Mouse (Mus musculus): ENCODE data around the gene Caskin2. TPM values are rescaled to one million over a fixed set of nuclear protein-coding genes. Genes with fewer than 3 reads are reported as not detected.
"Not testable (repeated sequence)": the region's sequence is repeated elsewhere in the genome, so short reads cannot be mapped to it uniquely, and the experiment has no call there.

Gene Caskin2
- total RNA-seq, 2 experiments from 2014 or later: 19.9 to 21.8 TPM

DNA sequence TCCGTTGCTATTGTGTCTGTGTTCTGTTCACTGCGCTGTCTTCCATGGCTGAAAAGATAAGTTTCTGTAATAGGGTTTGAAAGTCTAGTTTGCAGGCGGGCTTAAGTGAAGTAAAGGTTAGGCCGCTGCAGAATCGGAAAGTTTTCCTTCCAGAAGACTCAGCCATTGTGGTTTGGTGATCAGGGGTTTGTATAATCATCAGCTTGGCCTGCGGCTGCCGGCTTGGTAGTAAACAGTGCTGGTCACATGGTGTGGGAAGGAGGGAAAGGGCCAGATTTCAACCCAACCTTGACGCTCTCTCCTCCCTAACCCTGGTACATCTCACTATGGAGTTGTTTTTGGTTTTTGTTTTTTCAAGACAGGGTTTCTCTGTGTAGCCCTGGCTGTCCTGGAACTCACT, 46.5 kb downstream of the Caskin2 start:
- DNase-seq (ENCODE audit: extremely low spot score in 1 of 2, low spot score in 1 of 2): no peak

DNA sequence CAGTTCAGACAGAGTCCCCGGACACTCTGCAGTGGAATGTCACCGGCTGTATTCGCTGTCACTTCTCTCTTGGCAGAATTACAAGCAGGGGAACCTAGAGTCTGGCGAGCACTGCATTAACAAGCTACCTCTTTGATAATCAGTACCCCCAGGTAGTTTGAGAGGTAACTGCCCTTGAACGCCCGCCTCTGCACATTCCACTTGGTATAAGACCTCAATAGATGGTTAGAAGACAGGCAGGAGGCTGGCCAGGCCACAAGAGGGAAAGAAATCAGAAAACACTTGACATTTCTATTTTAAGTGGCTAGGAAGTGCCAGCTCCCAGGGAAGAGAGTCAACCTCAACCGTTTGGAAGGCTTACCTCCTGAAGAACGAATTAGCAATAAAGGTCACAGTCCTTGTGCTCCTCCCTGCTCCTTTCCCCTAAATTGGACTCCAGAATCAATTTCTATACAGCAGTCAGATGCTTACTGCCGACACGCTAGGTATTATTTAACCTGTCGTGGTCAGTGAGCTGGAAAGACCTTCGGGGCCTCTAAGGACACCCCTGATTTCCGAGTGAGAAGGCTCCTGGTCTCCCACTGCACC, 47.0 kb downstream of the Caskin2 start:
- no peak for DNase-seq (ENCODE audit: extremely low spot score in 1 of 2, low spot score in 1 of 2)

- DNase-seq (ENCODE audit: extremely low spot score in 1 of 2, low spot score in 1 of 2): peak in 1 of 2 experiments; percentile 53
Measured at GRCm38 (mm10) chr11:115765607-115766141, 47.8 kb downstream of the Caskin2 start.

DNA sequence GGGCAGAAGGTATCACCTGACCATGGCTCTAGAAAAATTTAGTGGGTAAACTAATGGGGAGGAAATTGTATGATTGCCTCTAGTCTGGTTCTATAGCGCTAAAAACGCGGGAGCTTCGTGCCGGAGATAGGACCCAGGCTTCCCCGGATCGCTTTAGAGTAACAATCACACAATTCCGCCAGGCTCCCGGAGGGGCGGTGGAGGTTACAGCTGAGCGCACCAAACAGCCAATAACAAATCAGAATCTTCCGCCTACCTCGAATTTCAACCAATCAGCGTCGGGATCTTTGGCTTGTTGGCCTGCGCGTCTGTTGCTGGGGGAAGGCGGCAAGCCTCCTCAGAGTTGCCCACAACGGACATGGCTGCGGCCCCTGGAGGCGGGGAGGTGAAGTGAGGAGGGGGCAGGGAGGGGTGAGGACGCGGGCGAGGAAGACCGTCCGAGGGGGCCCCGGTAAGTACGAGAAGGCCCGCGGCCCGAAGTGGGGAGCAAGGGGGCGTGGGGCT, 48.3 kb downstream of the Caskin2 start, which contains the start of gene Tmem94:
Tmem94 (plus strand) TSS at position 331 of the 504 bp plus-strand sequence.
- peak; percentile 94 to 97 for DNase-seq (ENCODE audit: extremely low spot score in 1 of 2, low spot score in 1 of 2)

DNA sequence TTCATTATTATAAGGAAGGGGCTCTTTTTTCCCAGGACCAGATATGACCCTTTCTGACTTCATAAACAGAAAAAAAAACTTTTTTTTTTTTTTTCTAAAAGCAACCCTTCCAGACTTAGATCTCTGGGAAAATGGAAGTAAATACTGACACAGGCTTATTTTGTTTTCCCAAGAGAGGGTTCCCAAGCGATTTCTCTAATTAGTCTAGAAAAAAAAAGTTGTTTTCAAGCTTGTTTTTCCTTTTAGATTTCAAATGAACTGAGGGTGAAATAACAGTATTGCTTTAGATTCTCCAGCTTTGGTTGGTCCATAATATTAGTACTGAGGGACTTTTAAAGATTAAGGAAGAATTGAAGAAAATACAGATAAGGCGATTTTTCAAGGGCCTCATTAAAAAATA, 48.7 kb downstream of the Caskin2 start:
- no peak for DNase-seq (ENCODE audit: extremely low spot score in 1 of 2, low spot score in 1 of 2)

DNA sequence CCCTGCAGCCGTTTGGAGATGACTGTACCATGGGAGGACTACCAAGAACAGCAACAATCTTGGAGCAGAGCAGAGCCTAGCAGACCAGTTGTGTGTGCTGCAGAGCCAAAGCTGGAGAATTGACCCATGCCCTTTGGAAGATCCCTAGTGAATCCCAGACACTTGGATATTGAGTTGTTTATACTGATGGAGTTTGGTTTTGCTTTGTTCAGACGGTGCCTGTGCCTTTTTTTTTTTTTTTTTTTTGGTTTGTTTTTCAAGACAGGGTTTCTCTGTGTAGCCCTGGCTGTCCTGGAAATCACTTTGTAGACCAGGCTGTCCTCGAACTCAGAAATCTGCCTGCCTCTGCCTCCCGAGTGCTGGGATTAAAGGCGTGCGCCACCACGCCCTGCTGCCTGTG, 51.3 kb downstream of the Caskin2 start:
- not testable (repeated sequence) for DNase-seq (ENCODE audit: extremely low spot score in 1 of 2, low spot score in 1 of 2)

DNA sequence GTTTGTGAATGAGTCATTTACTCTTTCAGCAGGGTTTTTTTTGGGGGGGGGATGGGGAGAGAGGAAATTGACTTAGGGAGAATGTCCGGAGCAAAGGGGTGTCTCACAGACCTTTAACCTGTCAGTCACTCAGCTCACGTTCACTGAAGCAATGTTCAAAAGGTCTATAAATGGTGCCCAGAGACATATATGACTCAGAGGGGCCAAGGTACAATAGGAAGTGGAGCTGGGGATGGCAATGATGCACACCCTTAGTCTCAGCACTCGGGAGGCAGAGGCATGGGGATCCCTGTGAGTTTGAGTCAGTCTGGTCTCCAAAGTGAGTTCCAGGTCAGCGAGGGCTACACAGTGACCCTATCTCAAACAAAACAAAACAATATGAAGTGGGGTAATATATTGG, 60.0 kb downstream of the Caskin2 start:
- no peak for DNase-seq (ENCODE audit: extremely low spot score in 1 of 2, low spot score in 1 of 2)

DNA sequence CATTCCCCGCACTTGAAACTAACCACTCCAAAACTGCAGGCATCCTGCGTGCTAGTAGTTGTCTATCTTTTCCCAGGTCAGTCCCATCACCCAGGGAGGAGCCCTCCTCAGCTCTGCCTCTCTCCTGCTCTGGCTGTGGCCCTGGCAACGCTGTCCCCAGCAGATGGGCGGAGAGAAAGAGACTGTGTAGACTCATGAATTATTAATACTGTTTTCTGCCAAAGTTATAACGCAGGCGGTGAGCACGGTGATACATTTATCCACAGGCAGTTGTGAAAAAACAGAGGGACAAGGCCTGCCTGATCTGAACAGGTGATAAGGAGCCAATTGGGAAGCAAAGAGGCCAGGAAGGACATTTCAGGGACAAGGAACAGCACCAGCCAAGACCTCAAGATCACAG, 60.8 kb downstream of the Caskin2 start:
- DNase-seq (ENCODE audit: extremely low spot score in 1 of 2, low spot score in 1 of 2): no peak

GRCm38 (mm10) chr11:115751725-115752124, 61.7 kb downstream of the Caskin2 start:
- DNase-seq (ENCODE audit: extremely low spot score in 1 of 2, low spot score in 1 of 2): no peak

DNA sequence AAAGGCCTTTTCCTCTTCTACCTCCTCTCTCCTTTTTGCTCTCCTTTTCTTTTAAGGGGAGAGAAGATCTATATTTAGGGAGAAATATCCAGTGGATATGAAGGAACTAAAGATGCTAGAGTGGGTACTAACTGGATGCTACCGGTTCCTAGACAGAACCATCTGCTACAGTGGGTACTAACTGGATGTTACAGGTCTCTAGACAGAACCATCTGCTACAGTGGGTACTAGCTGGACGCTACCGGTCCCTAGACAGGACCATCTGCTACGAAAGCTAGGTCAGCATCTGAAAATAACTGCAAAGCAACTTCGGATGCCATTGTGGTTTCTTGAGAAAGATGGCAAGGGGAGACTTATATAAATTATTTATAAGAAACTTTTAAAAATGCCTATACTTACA, 63.6 kb downstream of the Caskin2 start:
- no peak for DNase-seq (ENCODE audit: extremely low spot score in 1 of 2, low spot score in 1 of 2)

Small RNAs within 50 kb of the gene (microRNA-seq; reads per million reads assigned to microRNA genes)
- 1.7 to 2.8 reads per million in 2 experiments for gene Mir5621

Other genes starting within 250 kb of the Caskin2 start
- 10 to 100 TPM; 44.5 to 44.9 TPM for gene Nup85, start 249.2 kb downstream of the Caskin2 start, total RNA-seq (2021)
- 10 to 100 TPM; 49.6 to 59.0 TPM for gene Mrps7, start 209.7 kb downstream of the Caskin2 start, total RNA-seq (2021)
- 10 to 100 TPM; 60.0 to 75.4 TPM for gene Gga3, start 209.6 kb downstream of the Caskin2 start, total RNA-seq (2021)
- 10 to 100 TPM; 21.7 to 23.7 TPM for gene Mif4gd, start 200.7 kb downstream of the Caskin2 start, total RNA-seq (2021)
- gene Slc25a19, start 185.3 kb downstream of the Caskin2 start, total RNA-seq (2021): 10 to 100 TPM; 56.2 to 61.6 TPM
- 100 to 1,000 TPM; 188 to 210 TPM for gene Grb2, start 105.0 kb downstream of the Caskin2 start, total RNA-seq (2021)
- gene Tmem94, start 48.2 kb downstream of the Caskin2 start, total RNA-seq (2021): 10 to 100 TPM; 44.5 to 51.1 TPM
- gene Tsen54, start 1.1 kb upstream of the Caskin2 start, total RNA-seq (2021): 10 to 100 TPM in 1 of 2 experiments, 1 to 10 TPM in 1; 9.4 to 10.9 TPM
- 1 to 10 TPM; 1.0 to 2.3 TPM for gene Llgl2, start 10.4 kb upstream of the Caskin2 start, total RNA-seq (2021)
- under 1 TPM; 0.27 to 0.28 TPM for gene Myo15b, start 44.8 kb upstream of the Caskin2 start, total RNA-seq (2021)
- gene Smim5, start 86.3 kb upstream of the Caskin2 start, total RNA-seq (2021): 1 to 10 TPM in 1 of 2 experiments, under 1 TPM in 1; 0.54 to 1.2 TPM
- not detected for gene Smim6, start 98.4 kb upstream of the Caskin2 start, total RNA-seq (2021)
- 10 to 100 TPM; 33.1 to 47.4 TPM for gene Sap30bp, start 119.6 kb upstream of the Caskin2 start, total RNA-seq (2021)
- gene Recql5, start 119.8 kb upstream of the Caskin2 start, total RNA-seq (2021): 10 to 100 TPM; 25.7 to 28.4 TPM
- 1 to 10 TPM; 5.2 to 6.5 TPM for gene Itgb4, start 161.1 kb upstream of the Caskin2 start, total RNA-seq (2021)
- gene Galk1, start 199.1 kb upstream of the Caskin2 start, total RNA-seq (2021): 10 to 100 TPM; 14.0 to 16.9 TPM
- 100 to 1,000 TPM; 281 to 291 TPM for gene H3f3b, start 214.3 kb upstream of the Caskin2 start, total RNA-seq (2021)
- 10 to 100 TPM; 19.6 to 23.2 TPM for gene Unk, start 216.7 kb upstream of the Caskin2 start, total RNA-seq (2021)